Mouse (Mus musculus): Measurements from ENCODE around the gene Fam170b.
A peak's percentile ranks its signal among the peaks of the same experiment; 100 is the strongest.

Gene Fam170b

DNA sequence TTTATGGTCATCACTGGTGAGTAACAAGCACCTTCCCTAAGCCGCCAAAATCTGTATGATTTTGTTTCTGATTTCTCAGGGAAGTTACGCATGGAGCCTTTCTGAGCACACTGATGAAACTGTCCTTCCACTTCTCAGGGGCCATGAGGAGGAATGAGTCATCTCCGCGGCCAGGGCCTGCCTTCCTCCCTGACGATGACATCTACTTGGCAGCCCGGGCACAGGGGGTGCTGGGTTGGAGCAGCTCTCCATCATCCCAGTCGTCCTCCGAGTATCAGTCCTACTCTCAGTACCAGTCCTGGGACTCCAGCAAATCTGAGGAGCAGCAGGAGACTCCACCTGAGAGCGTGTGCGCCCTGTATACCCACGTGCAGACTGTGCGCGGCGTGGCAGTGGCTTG lies 1.4 kb downstream of the Fam170b start:
- no peak for DNase-seq

DNA sequence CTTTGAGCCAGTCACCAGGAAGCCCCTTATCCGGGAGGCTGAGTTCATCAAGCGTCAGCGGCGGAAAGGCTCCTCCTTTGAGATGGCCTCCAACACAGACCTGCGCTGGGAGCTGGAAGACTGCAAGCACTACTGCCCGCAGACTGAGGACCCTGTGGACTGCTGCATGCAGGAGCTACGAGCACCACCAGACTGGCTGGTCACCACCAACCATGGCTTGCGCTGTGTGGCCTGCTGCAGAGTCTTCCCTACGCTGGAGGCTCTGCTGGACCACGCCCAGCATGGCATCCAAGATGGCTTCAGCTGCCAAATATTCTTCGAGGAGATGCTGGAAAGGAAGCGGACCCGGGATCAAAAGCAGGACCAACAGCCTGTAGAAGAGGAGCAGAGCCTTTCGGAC lies 1.8 kb downstream of the Fam170b start:
- no peak for DNase-seq

DNA sequence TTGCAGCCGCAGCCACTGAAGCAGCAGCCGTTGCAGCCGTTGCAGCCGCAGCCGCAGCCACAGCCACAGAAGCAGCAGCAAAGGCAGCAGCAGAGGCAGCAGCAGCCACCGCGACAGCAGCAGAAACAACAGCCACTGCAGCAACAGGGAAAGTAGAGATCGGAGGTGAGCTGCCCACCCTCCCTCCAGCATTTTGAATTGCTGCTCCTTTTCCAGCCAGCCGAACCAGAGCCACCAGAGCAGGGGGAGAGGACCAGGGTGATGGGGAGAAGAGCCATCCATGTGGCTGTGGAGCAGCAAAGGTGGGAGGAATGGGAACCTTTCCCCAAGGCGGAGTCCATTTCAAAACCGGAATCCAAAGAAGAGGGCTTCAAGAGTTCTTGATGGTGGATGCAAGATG lies 2.4 kb downstream of the Fam170b start:
- no peak for DNase-seq

DNA sequence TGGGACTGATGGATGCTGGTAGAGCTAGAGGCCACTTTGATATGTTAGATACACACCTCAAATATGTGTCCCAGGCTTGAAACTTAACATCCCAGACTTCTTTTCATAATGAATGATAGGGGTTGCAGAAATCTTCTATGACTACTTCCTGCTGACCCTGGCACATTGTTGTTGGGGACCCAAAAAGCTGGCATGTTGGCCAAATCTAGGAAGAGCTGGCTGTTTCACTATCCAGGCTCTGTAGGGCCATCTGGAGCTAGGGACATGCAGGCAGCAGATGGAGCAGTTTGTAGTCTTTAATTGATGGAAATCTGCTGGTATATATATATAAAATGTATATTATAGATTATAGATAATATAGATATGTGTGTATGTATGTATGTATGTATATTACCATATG lies 8.3 kb downstream of the Fam170b start:
- no peak for DNase-seq

DNA sequence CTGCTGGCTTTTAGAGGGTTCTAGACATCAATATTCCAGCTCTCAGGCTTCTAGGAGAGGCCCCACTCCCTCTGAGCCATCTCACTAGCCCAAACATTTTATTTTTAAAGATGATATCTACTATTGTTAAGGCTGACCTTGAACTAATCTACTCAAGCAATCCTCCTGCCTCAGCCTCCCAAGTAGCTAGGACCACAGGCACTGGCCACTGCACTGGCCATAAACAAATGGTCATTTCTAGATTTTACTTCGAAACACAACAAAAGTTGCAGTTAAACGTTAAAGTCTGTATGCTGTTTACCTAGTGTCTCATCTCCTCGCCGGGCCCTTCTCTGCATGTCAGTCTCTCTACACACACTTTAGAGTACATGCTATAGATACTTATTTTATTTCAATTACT lies 20.3 kb downstream of the Fam170b start:
- DNase-seq, result no peak

DNA sequence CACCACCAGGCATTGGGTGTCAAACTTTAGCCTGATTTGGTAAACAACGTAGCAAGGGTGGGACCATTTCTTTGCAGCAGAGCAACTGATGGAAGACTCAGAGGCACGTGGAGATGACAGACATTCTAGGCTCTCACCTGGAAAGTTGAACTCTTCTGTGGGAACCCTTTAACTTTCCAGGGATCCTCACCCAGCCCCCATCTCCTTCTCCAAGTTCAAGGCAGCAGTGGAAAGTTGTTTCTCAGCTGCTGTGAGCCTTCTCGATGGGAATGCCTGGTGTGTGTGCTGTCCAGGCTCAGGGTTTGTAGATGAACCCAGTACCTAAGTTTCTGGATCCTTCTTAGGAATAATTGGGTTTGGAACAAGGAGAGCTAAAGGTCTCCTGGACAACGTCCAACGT lies 22.5 kb downstream of the Fam170b start:
- DNase-seq, result no peak

DNA sequence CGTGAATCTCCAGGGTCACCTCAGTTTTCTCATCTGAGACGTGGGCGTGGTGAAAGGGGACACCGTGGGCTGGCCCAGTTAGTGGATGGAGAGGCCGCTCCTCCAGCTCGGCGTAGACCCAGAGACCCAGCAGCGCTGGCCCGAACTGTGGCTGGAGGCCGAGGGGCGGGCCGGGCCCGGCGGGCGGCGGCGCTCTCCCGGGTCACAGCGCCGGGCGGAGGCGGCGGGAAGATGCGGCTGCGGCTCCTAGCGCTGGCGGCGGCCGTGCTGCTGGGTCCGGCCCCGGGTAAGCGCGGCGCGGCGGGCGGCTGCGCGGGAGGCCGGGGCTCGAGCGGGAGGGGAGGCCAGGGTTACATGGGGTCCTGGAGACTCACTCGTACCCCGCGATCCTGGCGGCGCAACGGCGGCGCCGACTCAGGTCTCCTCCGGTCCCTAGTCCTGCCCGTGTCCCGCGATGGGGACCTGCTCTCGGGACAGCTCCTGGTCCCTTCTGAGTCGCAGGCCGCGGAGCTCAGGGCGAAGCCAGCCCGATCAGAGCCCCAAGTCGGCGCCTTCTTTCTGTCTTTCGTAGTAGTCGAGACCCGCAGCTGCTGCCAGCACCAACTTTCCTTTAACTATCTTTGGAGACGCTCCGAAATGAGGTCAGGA lies 23.0 kb downstream of the Fam170b start, which contains the start of gene Vstm4:
Gene Vstm4, plus strand, starts transcription at position 76 of the 648 bp plus-strand sequence.
- DNase-seq, result peak; percentile 16

DNA sequence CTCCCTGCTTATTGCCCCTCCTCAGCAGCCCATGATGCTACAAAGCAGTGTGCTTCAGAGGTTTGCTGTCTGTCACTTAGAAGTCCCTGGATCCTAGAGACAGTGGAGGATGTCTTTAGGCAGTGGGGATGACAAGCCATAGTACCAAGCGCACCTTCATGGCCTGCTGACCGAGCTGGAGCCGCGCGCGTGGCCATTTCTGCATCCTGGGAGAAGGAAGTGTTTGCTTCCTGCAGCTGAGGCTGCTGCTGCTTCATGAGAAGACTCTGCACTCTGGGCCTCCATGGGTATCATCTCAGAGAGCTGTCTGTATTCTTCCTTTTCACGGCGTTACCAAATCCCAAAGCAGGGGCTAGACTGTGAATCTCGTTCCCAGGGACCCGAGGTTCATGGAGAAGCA lies 24.6 kb downstream of the Fam170b start:
- DNase-seq, result no peak

DNA sequence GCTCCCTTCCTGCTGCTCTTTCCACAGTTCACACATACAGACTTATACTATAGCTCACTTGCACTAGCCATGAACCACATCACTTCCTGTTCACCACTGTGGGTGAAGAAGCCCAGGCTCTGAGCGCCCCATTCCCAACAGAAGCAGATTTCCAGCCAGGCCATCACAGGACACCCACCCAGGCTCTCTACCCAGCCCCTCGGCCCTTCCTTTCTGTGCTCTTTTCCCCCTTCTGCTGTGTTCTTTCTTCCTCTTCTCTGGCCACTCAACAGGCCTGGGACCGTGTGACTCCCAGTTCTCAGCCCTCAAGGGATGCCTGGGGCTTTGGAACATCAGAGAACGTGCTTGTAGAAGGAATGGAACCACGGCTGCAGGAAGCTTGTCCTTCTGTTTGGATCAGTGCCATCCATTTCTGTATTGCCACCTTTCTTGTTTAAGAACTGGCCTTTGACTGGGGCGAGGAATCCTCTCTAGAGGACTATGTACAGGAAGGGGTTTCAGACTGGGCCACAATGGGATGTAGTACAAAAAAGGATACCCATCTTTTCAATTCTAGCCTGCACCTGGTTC lies 25.3 kb downstream of the Fam170b start:
- no peak for DNase-seq

DNA sequence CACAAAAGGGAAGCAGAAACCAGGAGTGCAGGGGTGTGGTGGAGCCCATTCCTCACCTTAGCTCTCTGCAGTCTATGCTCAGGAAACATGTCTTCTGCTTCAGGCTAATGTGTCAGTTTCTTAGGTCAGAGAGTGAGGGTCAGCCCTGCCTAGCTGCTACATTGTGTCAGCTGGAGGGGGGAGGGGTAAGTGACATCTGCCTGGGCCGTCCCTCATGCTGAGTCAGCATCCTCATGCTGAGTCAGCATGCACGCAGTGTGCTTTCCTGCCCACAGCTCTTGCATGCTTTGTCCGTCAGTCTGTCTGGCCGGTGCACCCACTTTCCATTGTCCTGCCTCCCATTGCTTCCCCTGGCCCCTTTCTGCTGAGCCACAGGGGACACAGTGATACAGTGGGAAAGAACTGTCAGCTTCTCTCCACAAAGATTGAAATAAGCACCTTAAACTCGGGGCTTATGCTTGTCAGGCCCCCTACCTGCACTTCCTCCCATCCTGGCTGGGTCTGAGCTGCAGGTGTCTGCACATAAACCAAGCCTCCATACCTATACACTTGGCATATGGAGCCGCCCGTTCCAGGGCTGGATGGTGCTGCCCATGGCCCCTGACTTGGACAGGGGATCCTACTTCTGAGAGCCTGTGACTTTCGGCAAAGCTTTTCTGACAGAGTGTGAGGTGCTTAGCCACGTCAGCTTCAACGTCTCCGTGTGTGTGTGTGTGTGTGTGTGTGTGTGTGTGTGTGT lies 26.2 kb downstream of the Fam170b start:
- DNase-seq, result no peak

DNA sequence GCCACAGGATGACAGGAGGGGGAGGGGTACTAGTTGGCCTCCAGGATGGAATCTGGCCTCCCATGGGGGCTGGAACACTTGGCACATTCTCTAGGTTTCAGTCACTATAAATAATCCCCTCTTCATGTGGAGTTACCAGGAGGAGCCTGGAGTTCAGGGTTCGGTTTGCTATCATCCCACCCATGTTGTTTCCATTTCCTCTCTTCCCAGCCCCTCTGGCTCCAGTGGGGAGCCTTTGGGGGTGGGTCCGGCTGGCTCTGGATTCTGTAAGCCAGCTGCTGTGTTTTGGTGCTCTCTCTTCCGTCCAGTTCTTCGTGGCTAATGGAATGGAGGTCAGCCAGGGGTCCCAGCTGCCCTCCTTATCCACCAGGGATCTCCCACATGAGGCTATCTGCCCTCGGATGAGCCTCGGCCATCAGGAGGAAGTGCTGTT lies 27.4 kb downstream of the Fam170b start:
- DNase-seq, result no peak

DNA sequence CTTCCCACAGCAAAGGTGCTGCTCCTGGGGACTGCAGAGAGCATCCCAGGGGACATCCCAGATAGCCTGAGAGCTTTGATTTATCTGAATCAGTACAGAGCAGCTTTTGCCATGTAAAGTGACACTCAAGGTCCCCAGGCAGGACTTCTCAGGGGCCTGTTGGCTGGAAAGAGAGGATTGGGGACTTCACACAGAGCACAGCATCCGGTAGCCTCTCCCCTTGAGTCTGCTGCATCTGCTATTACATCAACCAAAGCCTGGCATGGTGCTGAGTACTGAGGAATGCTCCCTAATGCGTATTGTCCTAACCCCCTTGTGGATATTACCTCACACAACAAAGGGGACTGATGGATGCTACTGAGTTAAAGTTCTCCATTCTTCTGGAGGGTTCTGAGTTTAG lies 27.9 kb downstream of the Fam170b start:
- DNase-seq, result no peak

DNA sequence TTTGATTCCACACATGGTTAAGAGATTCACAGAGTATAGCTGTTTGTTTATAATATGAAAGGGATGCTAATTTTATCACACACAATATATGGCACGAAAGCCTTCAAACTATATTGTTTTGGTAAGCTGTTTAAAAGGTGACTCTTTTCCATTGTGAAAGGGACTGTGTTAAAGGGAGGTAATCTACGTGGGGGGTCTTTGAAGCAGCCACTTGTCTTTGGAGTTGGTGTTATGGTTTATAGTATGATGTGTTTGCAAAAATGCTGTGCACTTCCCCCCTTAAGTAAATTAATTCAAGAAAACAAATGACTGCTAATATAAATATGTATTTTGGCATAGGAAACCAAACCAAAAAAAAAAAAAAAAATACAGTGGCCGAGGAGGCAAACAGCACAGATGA lies 31.6 kb downstream of the Fam170b start:
- DNase-seq, result no peak

DNA sequence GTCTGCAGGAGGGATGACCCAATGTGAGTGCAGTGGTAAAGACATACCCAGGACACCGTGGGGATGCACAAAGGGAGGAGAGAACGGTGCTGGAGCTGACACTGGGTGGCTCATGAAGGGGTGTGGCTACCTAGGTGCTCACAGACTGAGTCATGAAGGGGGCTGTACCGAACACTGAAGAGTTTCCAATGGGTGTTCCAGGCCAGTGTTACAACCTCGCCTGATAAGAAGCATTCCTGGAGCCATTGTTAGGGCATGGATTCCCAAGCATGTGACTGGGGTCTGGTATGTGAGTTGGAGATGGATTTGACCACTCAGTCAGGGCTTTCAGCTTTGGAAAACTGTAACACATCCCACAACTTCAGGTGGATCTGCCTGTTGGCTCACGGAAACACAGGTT lies 38.2 kb downstream of the Fam170b start:
- DNase-seq, result no peak

DNA sequence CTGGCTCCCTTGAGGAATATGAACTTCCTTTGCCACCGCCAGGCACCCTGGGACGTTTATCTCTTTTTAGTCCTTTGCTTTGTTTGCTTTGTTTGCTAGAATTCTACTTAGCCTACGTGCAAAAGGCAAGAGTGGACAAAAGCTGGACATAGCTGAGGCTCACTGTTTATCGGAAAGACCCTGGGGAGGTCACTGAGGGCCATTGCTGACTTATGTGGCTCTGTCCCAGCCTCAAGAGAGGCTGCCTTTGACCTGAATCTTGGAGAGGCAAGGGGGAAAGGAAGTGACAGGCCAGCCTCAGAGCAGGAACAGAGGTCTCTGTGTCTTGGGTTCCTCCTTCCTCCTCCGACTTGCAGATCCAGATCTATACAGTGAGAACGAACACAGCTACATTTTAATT lies 43.8 kb downstream of the Fam170b start:
- DNase-seq, result no peak

DNA sequence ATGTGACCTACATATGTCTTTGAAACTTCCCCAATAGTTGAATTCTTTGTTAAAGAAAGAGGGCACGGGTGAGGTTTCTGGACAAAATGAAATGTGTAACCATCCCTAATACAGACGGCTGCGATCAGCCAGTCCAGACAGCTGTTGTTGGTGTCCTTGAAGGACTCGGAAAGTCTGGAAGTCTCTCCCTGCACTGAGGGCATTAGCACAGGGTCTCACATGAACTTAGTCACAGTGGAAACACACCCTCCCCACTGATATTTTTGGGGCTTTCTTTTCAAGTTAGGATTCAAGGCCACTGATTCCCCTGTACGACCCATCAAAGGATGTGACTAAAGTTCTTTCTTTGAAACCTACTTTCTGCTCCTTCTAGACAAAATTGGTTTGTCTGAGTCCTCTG lies 46.6 kb downstream of the Fam170b start:
- DNase-seq, result no peak

DNA sequence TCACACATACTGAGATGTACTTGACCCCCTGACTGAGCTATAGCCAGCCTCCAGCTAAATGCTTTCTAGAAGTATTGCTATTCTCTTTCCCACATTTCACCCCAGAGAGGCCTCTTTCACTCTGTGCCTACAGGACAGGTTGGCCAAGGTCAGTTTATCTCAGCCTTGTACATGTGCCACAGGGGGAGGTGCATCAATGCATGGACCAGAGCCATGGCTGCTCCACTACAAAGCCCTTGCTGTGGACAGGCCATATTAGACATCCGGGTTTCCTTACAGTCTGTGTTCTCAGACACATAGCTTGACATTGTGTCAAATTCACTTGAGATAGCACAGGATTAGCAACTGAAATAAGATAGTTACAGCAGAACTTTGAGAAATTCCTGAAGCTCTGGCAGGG lies 47.9 kb downstream of the Fam170b start:
- no peak for DNase-seq

All from cerebellum, adult 11-12 months (tissue).